Mouse (Mus musculus) lung, embryonic 14.5 days (tissue): ENCODE data around the gene Slc16a7. TPM values are rescaled to one million over a fixed set of nuclear protein-coding genes. Genes with fewer than 3 reads are reported as not detected.
A peak's percentile ranks its signal among the peaks of the same experiment; 100 is the strongest.

Source experiments
- ATAC-seq: fragments of 200-750 bp; cut with Nextera tagmentation; 2 replicates; pipeline ENCODE4 v1.8.0; 2017; ENCODE audit warnings: mild to moderate bottlenecking, moderate TSS enrichment, moderate library complexity; ENCODE audit not compliant: insufficient read depth
- DNase-seq: peaks from one replicate; pipeline ENCODE4 v3.0.0-alpha.2; 2015
- H3K27ac ChIP-seq: fragments of 300-500 bp; sonication (generic); 2 replicates; pipeline ENCODE4 v1.5.1; 2014; ENCODE audit warnings: low read depth, mild to moderate bottlenecking, moderate library complexity
- H3K27me3 ChIP-seq: fragments of 300-500 bp; sonication (generic); 2 replicates; pipeline ENCODE4 v1.6.1; 2014; ENCODE audit warnings: low read length, control low read depth; ENCODE audit not compliant: insufficient read depth
- H3K36me3 ChIP-seq: fragments of 300-500 bp; sonication (generic); 2 replicates; pipeline ENCODE4 v1.6.1; 2014; ENCODE audit warnings: control low read depth; ENCODE audit not compliant: insufficient read depth
- H3K4me1 ChIP-seq: fragments of 300-500 bp; sonication (generic); 2 replicates; pipeline ENCODE4 v1.6.1; 2014; ENCODE audit warnings: antibody characterized with exemption, control low read depth; ENCODE audit not compliant: insufficient read depth
- H3K4me2 ChIP-seq: fragments of 300-500 bp; sonication (generic); 2 replicates; pipeline ENCODE4 v1.6.1; 2014; ENCODE audit warnings: mild to moderate bottlenecking
- H3K4me3 ChIP-seq: fragments of 300-500 bp; sonication (generic); 2 replicates; pipeline ENCODE4 v1.5.1; 2014; ENCODE audit warnings: low read depth, low read length
- H3K9ac ChIP-seq: fragments of 300-500 bp; sonication (generic); 2 replicates; pipeline ENCODE4 v1.6.1; 2014
- H3K9me3 ChIP-seq: fragments of 300-500 bp; sonication (generic); 2 replicates; pipeline ENCODE4 v1.6.1; 2016; ENCODE audit warnings: low read depth, low read length, control low read depth
- CTCF ChIP-seq: IDR thresholded peaks from 2 replicates; pipeline ENCODE4 v1.5.1; 2016; ENCODE audit warnings: antibody characterized with exemption, low read depth
- WGBS: fragments of 180-500 bp; shearing (Covaris S2); extraction: QIAGEN DNeasy Blood & Tissue Kit; methylation state at CpG from one replicate; pipeline ENCODE4 v1.1.7; 2014; 5-methylcytosine and 5-hydroxymethylcytosine counted together
- polyA plus RNA-seq: library from polyadenylated mRNA; unstranded; fragments of >200 nt; fragmentation: Nextera tagmentation; extraction: Ambion mirVana; gene quantifications from 2 replicates; pipeline ENCODE4 v1.2.1, GENCODE M21; 2014

Gene Slc16a7
- polyA plus RNA-seq, 1 experiment from 2014 or later = 5.4 TPM

DNA sequence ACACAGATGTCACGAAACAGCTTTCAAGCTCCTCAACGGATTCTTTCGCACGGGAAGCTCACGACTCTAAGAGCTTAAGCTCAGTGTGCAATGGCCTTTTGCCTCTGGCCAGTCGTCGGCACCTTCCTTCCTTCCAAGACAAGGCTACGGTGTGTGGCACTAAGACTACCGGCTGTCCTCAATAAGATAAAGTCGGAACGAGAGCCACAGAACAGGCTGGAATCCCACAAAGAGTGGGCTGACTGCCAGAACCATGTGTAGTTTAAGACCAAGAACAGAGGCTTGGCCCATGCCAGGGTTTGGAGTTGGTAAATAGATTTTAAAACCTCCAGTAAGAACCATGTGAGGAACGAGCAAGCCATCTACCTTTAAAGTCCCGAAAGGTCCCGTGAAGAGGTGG, 123.8 kb downstream of the Slc16a7 start:
- H3K27ac ChIP-seq = no peak overlapping the region
- WGBS = 50% methylated on average over 14 of the region's 14 CpGs

DNA sequence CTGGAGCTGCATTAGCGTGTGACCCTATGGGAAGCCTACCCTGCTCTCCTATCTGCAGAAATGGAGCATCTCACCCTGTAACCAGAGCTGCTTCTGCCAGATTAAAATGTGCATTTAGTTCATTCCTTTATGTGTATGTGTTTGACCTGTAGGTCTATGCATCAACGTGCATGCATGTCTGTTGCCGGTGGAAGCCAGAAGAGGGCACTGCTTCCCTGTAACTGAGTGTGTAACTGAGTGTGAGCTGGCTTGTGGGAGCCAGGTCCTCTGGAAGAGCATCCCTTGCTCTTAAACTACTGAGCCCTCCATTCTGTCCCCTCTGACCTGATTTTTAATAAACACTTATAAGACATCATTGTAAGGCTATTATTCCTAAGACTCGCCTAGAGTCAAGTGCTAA, 124.3 kb downstream of the Slc16a7 start:
- peak; percentile 87; the same call in 1 of the 2 replicates for ATAC-seq
- Histone ChIP-seq H3K4me1 (peaks cover 5% of the 10 kb centered on the region; the same call in 1 of the 2 replicates), H3K9me3 (no peaks in the 10 kb centered on the region), H3K36me3 (no peaks in the 10 kb centered on the region), H3K9ac (no peak overlapping the region), H3K27me3 (no peaks in the 10 kb centered on the region), H3K4me2 (no peak overlapping the region), H3K27ac (no peak overlapping the region), H3K4me3 (no peak overlapping the region)
- 53% methylated on average over 4 of the region's 4 CpGs for WGBS
- TF ChIP-seq CTCF = peak; percentile 79
- DNase-seq = peak; percentile 78

More for the DNA sequence above, 123.8 kb downstream of the Slc16a7 start:
- H3K9me3 ChIP-seq = no peaks in the 10 kb centered on the region
- H3K4me3 ChIP-seq = no peak overlapping the region
- H3K27me3 ChIP-seq = no peaks in the 10 kb centered on the region
- H3K4me2 ChIP-seq = no peak overlapping the region
- peaks cover 5% of the 10 kb centered on the region; the same call in 1 of the 2 replicates for H3K4me1 ChIP-seq
- TF ChIP-seq CTCF = no peak
- peak; percentile 53; the same call in 1 of the 2 replicates for ATAC-seq
- H3K9ac ChIP-seq = no peak overlapping the region
- DNase-seq = peak; percentile 59
- no peaks in the 10 kb centered on the region for H3K36me3 ChIP-seq

- Histone ChIP-seq H3K9ac (no peak overlapping the region), H3K27me3 (no peaks in the 10 kb centered on the region), H3K36me3 (no peaks in the 10 kb centered on the region), H3K27ac (no peak overlapping the region), H3K4me3 (no peak overlapping the region), H3K4me2 (no peak overlapping the region), H3K9me3 (no peaks in the 10 kb centered on the region), H3K4me1 (no peaks in the 10 kb centered on the region)
- ATAC-seq (no peak), DNase-seq (no peak)
- TF ChIP-seq CTCF = no peak
- WGBS = 88% methylated on average over 4 of the region's 4 CpGs
These were observed 133.4 kb downstream of the Slc16a7 start for GRCm38 (mm10) chr10:125255904-125256303.

DNA sequence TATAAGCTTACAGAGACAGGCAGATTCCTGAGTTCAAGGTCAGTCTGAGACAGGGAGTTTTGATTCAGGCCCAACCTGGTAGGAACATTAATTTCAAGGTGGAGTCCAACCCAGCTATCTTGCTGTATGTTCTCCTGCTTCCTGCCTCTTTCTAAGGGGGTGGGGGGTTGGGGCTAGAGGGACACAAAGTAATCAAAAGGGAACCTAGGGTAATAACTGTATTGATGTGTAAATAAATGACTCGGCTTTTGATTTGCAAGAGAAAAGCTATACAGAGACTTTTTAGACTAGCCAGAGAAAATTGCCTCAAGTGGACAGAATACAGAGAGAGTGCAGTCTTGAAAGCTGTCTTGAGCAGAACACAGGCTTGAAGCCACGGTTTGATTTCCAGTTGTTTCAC, 174.7 kb downstream of the Slc16a7 start:
- Histone ChIP-seq H3K9me3 (no peaks in the 10 kb centered on the region), H3K27me3 (no peaks in the 10 kb centered on the region), H3K4me2 (no peak overlapping the region), H3K9ac (no peak overlapping the region), H3K4me1 (no peaks in the 10 kb centered on the region), H3K36me3 (no peaks in the 10 kb centered on the region), H3K4me3 (no peak overlapping the region), H3K27ac (no peak overlapping the region)
- no peak for ATAC-seq
- TF ChIP-seq CTCF = no peak
- no peak for DNase-seq
- whole genome bisulfite sequencing = 72% methylated on average over 2 of the region's 2 CpGs

- H3K27ac ChIP-seq = no peak overlapping the region
- no peak for TF ChIP-seq CTCF
- WGBS = 92% methylated on average over 3 of the region's 3 CpGs
- H3K4me1 ChIP-seq = no peaks in the 10 kb centered on the region
- no peak overlapping the region for H3K9ac ChIP-seq
- no peaks in the 10 kb centered on the region for H3K36me3 ChIP-seq
- DNase-seq (no peak), ATAC-seq (no peak)
- no peaks in the 10 kb centered on the region for H3K9me3 ChIP-seq
- no peaks in the 10 kb centered on the region for H3K27me3 ChIP-seq
- H3K4me2 ChIP-seq = no peak overlapping the region
- no peak overlapping the region for H3K4me3 ChIP-seq
These were observed 175.5 kb downstream of the Slc16a7 start for GRCm38 (mm10) chr10:125213805-125214204.

DNA sequence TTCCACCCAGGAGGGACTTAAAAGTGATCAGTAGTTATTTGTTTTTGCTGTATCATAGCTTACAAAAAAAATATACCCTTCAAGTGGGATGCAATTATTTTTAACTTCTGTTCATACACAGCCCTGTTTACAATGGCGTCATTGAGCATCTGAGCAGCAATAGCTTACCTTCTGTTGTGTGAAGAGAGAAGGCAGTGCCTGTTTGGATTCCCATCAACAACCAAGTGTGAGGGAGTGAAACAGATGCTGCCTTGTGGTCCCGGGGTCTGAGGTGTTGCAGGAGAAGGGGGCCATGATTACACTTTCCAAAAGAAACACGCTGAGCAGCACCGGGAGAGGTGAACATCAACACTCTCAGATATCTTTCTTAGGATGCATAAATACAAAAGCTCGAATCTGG, 201.7 kb downstream of the Slc16a7 start:
- DNase-seq = no peak
- 37% methylated on average over 5 of the region's 5 CpGs for WGBS

GRCm38 (mm10) chr10:125185387-125185786, 203.9 kb downstream of the Slc16a7 start:
- H3K27ac ChIP-seq = no peak overlapping the region
- H3K4me2 ChIP-seq = no peak overlapping the region
- H3K9ac ChIP-seq = no peak overlapping the region
- no peak overlapping the region for H3K4me3 ChIP-seq
- no peaks in the 10 kb centered on the region for H3K4me1 ChIP-seq
- TF ChIP-seq CTCF = no peak
- no peaks in the 10 kb centered on the region for H3K36me3 ChIP-seq
- no peak for DNase-seq
- no peak for ATAC-seq
- H3K9me3 ChIP-seq = no peaks in the 10 kb centered on the region
- H3K27me3 ChIP-seq = no peaks in the 10 kb centered on the region
- WGBS = 70% methylated on average over 4 of the region's 4 CpGs

More for the DNA sequence above, 201.7 kb downstream of the Slc16a7 start:
- H3K36me3 ChIP-seq = no peaks in the 10 kb centered on the region
- no peaks in the 10 kb centered on the region for H3K4me1 ChIP-seq
- H3K27ac ChIP-seq = no peak overlapping the region
- H3K4me3 ChIP-seq = no peak overlapping the region
- TF ChIP-seq CTCF = no peak
- no peaks in the 10 kb centered on the region for H3K27me3 ChIP-seq
- H3K4me2 ChIP-seq = no peak overlapping the region
- no peaks in the 10 kb centered on the region for H3K9me3 ChIP-seq
- ATAC-seq = no peak
- no peak overlapping the region for H3K9ac ChIP-seq

GRCm38 (mm10) chr10:125184146-125184545, 205.1 kb downstream of the Slc16a7 start:
- Histone ChIP-seq H3K36me3 (no peaks in the 10 kb centered on the region), H3K4me1 (no peaks in the 10 kb centered on the region), H3K9me3 (no peaks in the 10 kb centered on the region), H3K4me3 (no peak overlapping the region), H3K27me3 (no peaks in the 10 kb centered on the region), H3K4me2 (no peak overlapping the region), H3K27ac (no peak overlapping the region), H3K9ac (no peak overlapping the region)
- WGBS = 49% methylated on average over 5 of the region's 5 CpGs
- DNase-seq = no peak
- no peak for TF ChIP-seq CTCF
- ATAC-seq = no peak
